ENCODE assay signal across 8 mouse cellular contexts in genomic region chrX:134601380-134602120, GRCm38 (mm10). TPM values are rescaled to one million over a fixed set of nuclear protein-coding genes. Genes with fewer than 3 reads are reported as not detected.
DNase-seq lines count a peak whose midpoint lies in the region; ATAC-seq and TF ChIP-seq lines count a peak whose summit lies in the region.

No protein-coding gene starts in this region.

- TF ChIP-seq CTCF in cortical plate, adult 2 months (IDR thresholded peaks at IDR 0.05; ENCODE audit: extremely low read depth, insufficient read depth, low read length): no peak

- peak overlapping the region; percentile 60 for H3K4me3 ChIP-seq in heart, embryonic 12.5 days
- H3K4me3 ChIP-seq in cortical plate, adult 2 months (ENCODE audit: insufficient read depth, low read length): peak overlapping the region; percentile 46
- H3K4me3 ChIP-seq in hindbrain, embryonic 16.5 days (ENCODE audit: low read length): peak overlapping the region; percentile 53
- H3K4me3 ChIP-seq in midbrain, embryonic 12.5 days: peak overlapping the region; percentile 54

- no peaks in the 10 kb centered on the region for H3K9me3 ChIP-seq in heart, embryonic 12.5 days (replicated peaks)
- no peaks in the 10 kb centered on the region for H3K9me3 ChIP-seq in hindbrain, embryonic 16.5 days (ENCODE audit: control insufficient read depth, low read length)
- no peaks in the 10 kb centered on the region for H3K9me3 ChIP-seq in midbrain, embryonic 12.5 days

- peak overlapping the region; percentile 87 for H3K27ac ChIP-seq in heart, embryonic 12.5 days (ENCODE audit: poor library complexity, severe bottlenecking)
- no peak overlapping the region for H3K27ac ChIP-seq in cortical plate, adult 2 months (ENCODE audit: insufficient read depth, low read length)
- H3K27ac ChIP-seq in hindbrain, embryonic 16.5 days (ENCODE audit: low read depth, low read length): peak overlapping the region; percentile 93
- H3K27ac ChIP-seq in midbrain, embryonic 12.5 days (replicated peaks): peak overlapping the region; percentile 91

- peak overlapping the region; percentile 64 for H3K4me2 ChIP-seq in heart, embryonic 12.5 days
- H3K4me2 ChIP-seq in hindbrain, embryonic 16.5 days (ENCODE audit: low read length): peak overlapping the region; percentile 59
- peak overlapping the region; percentile 52 for H3K4me2 ChIP-seq in midbrain, embryonic 12.5 days (replicated peaks)

- H3K27me3 ChIP-seq in heart, embryonic 12.5 days (replicated peaks): no peaks in the 10 kb centered on the region
- H3K27me3 ChIP-seq in hindbrain, embryonic 16.5 days (replicated peaks; ENCODE audit: control insufficient read depth, insufficient read depth, low read length): no peaks in the 10 kb centered on the region
- no peaks in the 10 kb centered on the region for H3K27me3 ChIP-seq in midbrain, embryonic 12.5 days

- WGBS in heart, embryonic 12.5 days: 15% methylated on average over 35 of the region's 43 CpGs
- WGBS in hindbrain, embryonic 16.5 days: 23% methylated on average over 37 of the region's 43 CpGs
- WGBS in midbrain, embryonic 12.5 days: 22% methylated on average over 40 of the region's 43 CpGs

- no peak for DNase-seq in heart, adult 8-10 months (ENCODE audit: low spot score)
- DNase-seq in CD4-positive helper T cell, adult 2 months (ENCODE audit: low read depth, low spot score): peak; percentile 59
- DNase-seq in ovary, postnatal 36 days (ENCODE audit: low spot score): no peak
- DNase-seq in cerebellum, adult 11 months: no peak

- no peaks in the 10 kb centered on the region for H3K36me3 ChIP-seq in heart, embryonic 12.5 days
- no peaks in the 10 kb centered on the region for H3K36me3 ChIP-seq in hindbrain, embryonic 16.5 days (ENCODE audit: control insufficient read depth, insufficient read depth, low read length)
- 0 out of 2 replicates have a peak, but pooled peaks cover 4% of the 10 kb centered on the region for H3K36me3 ChIP-seq in midbrain, embryonic 12.5 days

- no peak for TF ChIP-seq POLR2A in cortical plate, adult 2 months (IDR thresholded peaks at IDR 0.05; ENCODE audit: extremely low read depth, insufficient read depth, low read length)

- H3K4me1 ChIP-seq in heart, embryonic 12.5 days (replicated peaks): peaks cover 6% of the 10 kb centered on the region; the same call in 1 of the 2 replicates
- no peaks in the 10 kb centered on the region; the same call in 1 of the 2 replicates for H3K4me1 ChIP-seq in cortical plate, adult 2 months (ENCODE audit: control insufficient read depth, insufficient read depth, low read length)
- no peaks in the 10 kb centered on the region for H3K4me1 ChIP-seq in hindbrain, embryonic 16.5 days (ENCODE audit: control insufficient read depth, insufficient read depth, low read depth, low read length)
- H3K4me1 ChIP-seq in midbrain, embryonic 12.5 days: peaks cover 10% of the 10 kb centered on the region

- peak; percentile 91 for ATAC-seq in heart, embryonic 12.5 days (ENCODE audit: insufficient number of reproducible peaks, low FRiP score)
- ATAC-seq in hindbrain, embryonic 16.5 days: peak; percentile 87
- peak; percentile 85 for ATAC-seq in midbrain, embryonic 12.5 days (ENCODE audit: low FRiP score, low read depth)

- peak overlapping the region; percentile 72 for H3K9ac ChIP-seq in heart, embryonic 12.5 days
- H3K9ac ChIP-seq in hindbrain, embryonic 16.5 days (ENCODE audit: low read depth, low read length): peak overlapping the region; percentile 62
- peak overlapping the region; percentile 53 for H3K9ac ChIP-seq in midbrain, embryonic 12.5 days (replicated peaks)

RNA-seq across cellular contexts. Expression of gene Hnrnph2, which starts 0.6 kb away (rescaled TPM):
- 124 and 128 TPM in 2 replicates for polyA plus RNA-seq in heart, embryonic 12.5 days (2016; fragmentation: Nextera tagmentation; extraction: Ambion mirVana)
- total RNA-seq in heart, adult 8-10 months (2022): 10 to 100 TPM; 59.2 to 80.7 (median 62.8) TPM
- polyA plus RNA-seq in cortical plate, adult 2 months (2012; rRNA removed): 109 and 114 TPM in 2 replicates
- 140 and 141 TPM in 2 replicates for polyA plus RNA-seq in hindbrain, embryonic 16.5 days (2015; fragmentation: Nextera tagmentation; extraction: Ambion mirVana)
- 186 and 202 TPM in 2 replicates for polyA plus RNA-seq in midbrain, embryonic 12.5 days (2016; fragmentation: Nextera tagmentation; extraction: Ambion mirVana)

RNA-seq across cellular contexts. Expression of gene Gla, which starts 0.6 kb away (rescaled TPM):
- 3.8 and 4.9 TPM in 2 replicates for polyA plus RNA-seq in heart, embryonic 12.5 days (2016; fragmentation: Nextera tagmentation; extraction: Ambion mirVana)
- total RNA-seq in heart, adult 8-10 months (2022): 1 to 10 TPM; 1.7 to 2.7 (median 1.7) TPM
- polyA plus RNA-seq in cortical plate, adult 2 months (2012; rRNA removed): 6.6 and 7.6 TPM in 2 replicates
- 3.9 and 4.7 TPM in 2 replicates for polyA plus RNA-seq in hindbrain, embryonic 16.5 days (2015; fragmentation: Nextera tagmentation; extraction: Ambion mirVana)
- 4.5 TPM in 2 replicates for polyA plus RNA-seq in midbrain, embryonic 12.5 days (2016; fragmentation: Nextera tagmentation; extraction: Ambion mirVana)

RNA-seq across cellular contexts. Expression of gene Rpl36a, which starts 16.1 kb away (rescaled TPM):
- polyA plus RNA-seq in heart, embryonic 12.5 days (2016; fragmentation: Nextera tagmentation; extraction: Ambion mirVana): 287 and 289 TPM in 2 replicates
- total RNA-seq in heart, adult 8-10 months (2022): 100 to 1,000 TPM in 2 of 4 experiments, 10 to 100 TPM in 2; 71.8 to 139 (median 101) TPM
- 541 and 586 TPM in 2 replicates for polyA plus RNA-seq in cortical plate, adult 2 months (2012; rRNA removed)
- polyA plus RNA-seq in hindbrain, embryonic 16.5 days (2015; fragmentation: Nextera tagmentation; extraction: Ambion mirVana): 142 and 149 TPM in 2 replicates
- polyA plus RNA-seq in midbrain, embryonic 12.5 days (2016; fragmentation: Nextera tagmentation; extraction: Ambion mirVana): 229 and 268 TPM in 2 replicates

RNA-seq across cellular contexts. Expression of gene Btk, which starts 18.2 kb away (rescaled TPM):
- polyA plus RNA-seq in heart, embryonic 12.5 days (2016; fragmentation: Nextera tagmentation; extraction: Ambion mirVana): 1.2 and 1.3 TPM in 2 replicates
- total RNA-seq in heart, adult 8-10 months (2022): 1 to 10 TPM in 1 of 4 experiments, under 1 TPM in 3; 0.44 to 1.3 (median 0.75) TPM
- polyA plus RNA-seq in cortical plate, adult 2 months (2012; rRNA removed): 0.94 and 1.5 TPM in 2 replicates
- 0.48 and 0.51 TPM in 2 replicates for polyA plus RNA-seq in hindbrain, embryonic 16.5 days (2015; fragmentation: Nextera tagmentation; extraction: Ambion mirVana)
- polyA plus RNA-seq in midbrain, embryonic 12.5 days (2016; fragmentation: Nextera tagmentation; extraction: Ambion mirVana): 1.1 and 1.2 TPM in 2 replicates

RNA-seq across cellular contexts. Expression of gene Timm8a1, which starts 59.9 kb away (rescaled TPM):
- polyA plus RNA-seq in heart, embryonic 12.5 days (2016; fragmentation: Nextera tagmentation; extraction: Ambion mirVana): 75.0 and 76.1 TPM in 2 replicates
- total RNA-seq in heart, adult 8-10 months (2022): 10 to 100 TPM; 17.8 to 27.5 (median 22.6) TPM
- 14.8 and 17.0 TPM in 2 replicates for polyA plus RNA-seq in cortical plate, adult 2 months (2012; rRNA removed)
- polyA plus RNA-seq in hindbrain, embryonic 16.5 days (2015; fragmentation: Nextera tagmentation; extraction: Ambion mirVana): 48.0 and 53.0 TPM in 2 replicates
- polyA plus RNA-seq in midbrain, embryonic 12.5 days (2016; fragmentation: Nextera tagmentation; extraction: Ambion mirVana): 49.5 and 50.3 TPM in 2 replicates
